Mouse (Mus musculus) frontal cortex, postnatal 36 days (tissue): ENCODE results near the gene Tpd52l2.
A peak's percentile ranks its signal among the peaks of the same experiment; 100 is the strongest.

Source experiments
- DNase-seq, 2 experiments: peaks; one replicate each; pipeline ENCODE4 v3.0.0; 2022; ENCODE audit warnings: low spot score in 2 of 2

Gene Tpd52l2

GRCm38 (mm10) chr2:181537444-181538047 is 40.6 kb downstream of the Tpd52l2 start:
- DNase-seq, result peak; percentile 67 to 82

- no peak for DNase-seq
Observed at GRCm38 (mm10) chr2:181541761-181542380, 44.9 kb downstream of the Tpd52l2 start.

GRCm38 (mm10) chr2:181546142-181546541 is 49.2 kb downstream of the Tpd52l2 start:
- DNase-seq, result no peak

GRCm38 (mm10) chr2:181548227-181548626 is 51.3 kb downstream of the Tpd52l2 start:
- no peak for DNase-seq

- DNase-seq, result no peak
Observed at GRCm38 (mm10) chr2:181548682-181549081, 51.7 kb downstream of the Tpd52l2 start.

GRCm38 (mm10) chr2:181550233-181550632 is 53.3 kb downstream of the Tpd52l2 start:
- DNase-seq, result no peak

- no peak for DNase-seq
Observed at GRCm38 (mm10) chr2:181553772-181554171, 56.8 kb downstream of the Tpd52l2 start.

GRCm38 (mm10) chr2:181567338-181567737 is 70.4 kb downstream of the Tpd52l2 start:
- no peak for DNase-seq
